Mouse (Mus musculus): ENCODE measurements around the gene Prkra.

GRCm38 (mm10) chr2:76654646-76655045 lies 6.8 kb upstream of the Prkra start:
- TF ChIP-seq TAL1 (IDR thresholded peaks at IDR 0.05; ENCODE audit: low read length) (no peak), GATA1 (IDR thresholded peaks at IDR 0.05; ENCODE audit: low read length) (no peak)
